Mouse (Mus musculus) forebrain, postnatal 0 days (tissue): ENCODE data around the gene Syt2. TPM values are rescaled to one million over a fixed set of nuclear protein-coding genes. Genes with fewer than 3 reads are reported as not detected.

Experiments
- ATAC-seq: fragments of 200-750 bp; cut with Nextera tagmentation; 2 replicates; pipeline ENCODE4 v1.8.0; 2017; ENCODE audit warnings: mild to moderate bottlenecking, moderate library complexity
- DNase-seq: peaks from one replicate; pipeline ENCODE4 v3.0.0-alpha.2; 2015
- H3K27ac ChIP-seq: fragments of 300-500 bp; sonication (generic); 2 replicates; pipeline ENCODE4 v1.5.1; 2014; ENCODE audit warnings: low read depth, mild to moderate bottlenecking, antibody characterized with exemption, low read length, moderate library complexity, mixed read lengths
- H3K27me3 ChIP-seq: fragments of 300-500 bp; sonication (generic); 2 replicates; pipeline ENCODE4 v1.6.1; 2014; ENCODE audit warnings: mild to moderate bottlenecking, low read length, mixed read lengths; ENCODE audit not compliant: insufficient read depth
- H3K36me3 ChIP-seq: fragments of 300-500 bp; sonication (generic); 2 replicates; pipeline ENCODE4 v1.6.1; 2014; ENCODE audit warnings: mild to moderate bottlenecking, moderate library complexity; ENCODE audit not compliant: insufficient read depth
- H3K4me1 ChIP-seq: fragments of 300-500 bp; sonication (generic); 2 replicates; pipeline ENCODE4 v1.6.1; 2014; ENCODE audit warnings: antibody characterized with exemption; ENCODE audit not compliant: insufficient read depth
- H3K4me2 ChIP-seq: fragments of 300-500 bp; sonication (generic); 2 replicates; pipeline ENCODE4 v1.6.1; 2014; ENCODE audit warnings: low read depth, mild to moderate bottlenecking, moderate library complexity
- H3K4me3 ChIP-seq: fragments of 300-500 bp; sonication (generic); 2 replicates; pipeline ENCODE4 v1.5.1; 2014; ENCODE audit warnings: low read depth, low read length, mixed read lengths
- H3K9ac ChIP-seq: fragments of 300-500 bp; sonication (generic); 2 replicates; pipeline ENCODE4 v1.6.1; 2014; ENCODE audit warnings: mild to moderate bottlenecking
- H3K9me3 ChIP-seq: fragments of 300-500 bp; sonication (generic); 2 replicates; pipeline ENCODE4 v1.6.1; 2016; ENCODE audit warnings: low read length
- CTCF ChIP-seq: sonication (generic); IDR thresholded peaks from 2 replicates; pipeline ENCODE4 v1.5.1; 2016; ENCODE audit warnings: antibody characterized with exemption, control low read depth, low read depth
- WGBS: fragments of 180-500 bp; shearing (Covaris S2); extraction: QIAGEN DNeasy Blood & Tissue Kit; methylation state at CpG from one replicate; pipeline ENCODE4 v1.1.7; 2014; 5-methylcytosine and 5-hydroxymethylcytosine counted together
- polyA plus RNA-seq: library from polyadenylated mRNA; unstranded; fragments of >200 nt; fragmentation: Nextera tagmentation; extraction: Ambion mirVana; gene quantifications from 2 replicates; pipeline ENCODE4 v1.2.1, GENCODE M21; 2015
- total RNA-seq: library from RNA; depleted of rRNA; stranded (reverse); fragments of >200 nt; gene quantifications from 2 replicates; pipeline ENCODE4 v1.2.3, GENCODE M21; 2014

Gene Syt2
- total and polyA plus RNA-seq, 2 experiments from 2014 or later = 1.3 to 1.6 TPM

DNA sequence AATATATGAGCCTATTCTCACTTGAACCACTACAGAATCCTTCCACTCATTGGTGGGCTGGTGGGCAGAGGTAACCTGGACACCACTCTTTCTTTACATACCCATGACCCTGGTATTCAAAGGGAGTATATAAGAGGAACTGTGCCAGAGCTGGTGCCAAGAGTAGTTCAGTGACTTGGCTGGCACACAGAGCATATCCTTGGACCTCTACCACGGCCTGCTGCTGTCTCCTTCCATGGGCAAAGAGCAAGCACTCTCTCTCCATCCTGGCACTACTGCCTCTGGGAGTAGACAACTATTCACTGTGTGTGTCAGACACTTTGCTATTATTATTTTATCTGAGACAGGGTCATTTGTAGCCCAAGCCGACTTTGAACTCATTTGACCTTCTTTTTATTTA lies 49.8 kb downstream of the Syt2 start:
- Histone ChIP-seq H3K27ac (no peak overlapping the region), H3K4me2 (no peak overlapping the region), H3K9me3 (no peaks in the 10 kb centered on the region), H3K36me3 (no peaks in the 10 kb centered on the region), H3K4me1 (no peaks in the 10 kb centered on the region), H3K4me3 (no peak overlapping the region), H3K27me3 (no peaks in the 10 kb centered on the region), H3K9ac (no peak overlapping the region)
- 65% methylated on average over 2 of the region's 2 CpGs for WGBS
- TF ChIP-seq CTCF = no peak
- no peak for ATAC-seq
- DNase-seq = no peak

GRCm38 (mm10) chr1:134697073-134697472 lies 50.6 kb downstream of the Syt2 start:
- H3K4me2 ChIP-seq = no peak overlapping the region
- no peaks in the 10 kb centered on the region for H3K36me3 ChIP-seq
- no peaks in the 10 kb centered on the region for H3K27me3 ChIP-seq
- 89% methylated on average over 4 of the region's 4 CpGs for WGBS
- no peaks in the 10 kb centered on the region for H3K9me3 ChIP-seq
- H3K4me3 ChIP-seq = no peak overlapping the region
- H3K9ac ChIP-seq = no peak overlapping the region
- TF ChIP-seq CTCF = no peak
- H3K27ac ChIP-seq = no peak overlapping the region
- no peaks in the 10 kb centered on the region for H3K4me1 ChIP-seq
- DNase-seq (no peak), ATAC-seq (no peak)

- Histone ChIP-seq H3K27me3 (no peaks in the 10 kb centered on the region), H3K4me2 (no peak overlapping the region), H3K4me1 (no peaks in the 10 kb centered on the region), H3K4me3 (no peak overlapping the region), H3K27ac (no peak overlapping the region), H3K9ac (no peak overlapping the region), H3K36me3 (no peaks in the 10 kb centered on the region), H3K9me3 (no peaks in the 10 kb centered on the region)
- TF ChIP-seq CTCF = no peak
- 84% methylated on average over 17 of the region's 17 CpGs for WGBS
- ATAC-seq = no peak
- no peak for DNase-seq
Measured at GRCm38 (mm10) chr1:134697522-134698250, 51.2 kb downstream of the Syt2 start.

DNA sequence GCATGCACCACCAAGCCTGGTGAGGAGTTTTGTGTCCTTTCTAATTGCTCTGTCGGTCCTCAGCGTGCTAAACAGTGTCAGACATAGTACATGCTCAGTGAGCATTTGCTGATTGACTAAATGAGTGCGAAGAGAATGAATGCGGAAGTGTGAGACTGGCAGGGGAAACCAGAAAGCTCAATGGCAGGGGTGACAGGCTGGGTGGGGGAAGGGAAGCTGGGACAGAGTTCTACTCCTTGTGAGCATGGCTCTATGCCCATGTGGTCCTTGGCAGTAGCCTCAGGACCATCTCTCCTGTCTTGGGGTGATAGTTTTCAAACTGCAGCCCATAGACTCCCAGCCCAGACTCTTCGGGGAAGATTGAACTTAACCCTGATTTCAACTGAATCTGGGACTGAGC lies 52.0 kb downstream of the Syt2 start:
- no peak overlapping the region for H3K4me2 ChIP-seq
- 40% methylated on average over 5 of the region's 5 CpGs for WGBS
- H3K36me3 ChIP-seq = no peaks in the 10 kb centered on the region
- H3K27ac ChIP-seq = no peak overlapping the region
- H3K4me1 ChIP-seq = no peaks in the 10 kb centered on the region
- H3K4me3 ChIP-seq = no peak overlapping the region
- no peaks in the 10 kb centered on the region for H3K9me3 ChIP-seq
- DNase-seq (no peak), ATAC-seq (no peak)
- H3K27me3 ChIP-seq = no peaks in the 10 kb centered on the region
- no peak for TF ChIP-seq CTCF
- H3K9ac ChIP-seq = no peak overlapping the region

- ATAC-seq = no peak
- TF ChIP-seq CTCF = no peak
Measured at GRCm38 (mm10) chr1:134699390-134699789, 52.9 kb downstream of the Syt2 start.

DNA sequence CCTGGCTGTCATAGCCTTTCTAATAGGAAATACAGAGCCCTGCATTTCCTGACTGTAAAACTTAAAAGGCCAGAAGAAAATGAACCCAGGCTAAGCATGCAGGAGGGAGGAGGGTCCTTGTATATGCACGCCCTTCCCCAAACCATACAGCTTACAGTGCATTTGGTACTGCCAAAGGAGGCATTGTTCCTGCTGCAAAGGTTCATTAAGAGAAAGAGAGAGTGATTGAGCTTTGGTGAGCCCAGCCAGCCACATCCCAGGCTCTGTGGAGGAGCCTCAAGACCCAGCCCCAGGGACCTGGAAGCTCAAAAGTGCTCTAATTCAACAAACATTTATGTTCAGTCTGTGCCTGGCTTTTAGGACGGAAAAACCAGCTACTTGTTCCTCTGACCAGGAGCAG lies 53.7 kb downstream of the Syt2 start:
- Histone ChIP-seq H3K9me3 (no peaks in the 10 kb centered on the region), H3K9ac (no peak overlapping the region), H3K4me2 (no peak overlapping the region), H3K4me1 (no peaks in the 10 kb centered on the region), H3K27ac (no peak overlapping the region), H3K27me3 (no peaks in the 10 kb centered on the region), H3K36me3 (no peaks in the 10 kb centered on the region), H3K4me3 (no peak overlapping the region)
- no peak for TF ChIP-seq CTCF
- WGBS = 28% methylated on average over 2 of the region's 2 CpGs
- ATAC-seq = no peak
- DNase-seq = no peak

More at GRCm38 (mm10) chr1:134699390-134699789, 52.9 kb downstream of the Syt2 start:
- H3K4me1 ChIP-seq = no peaks in the 10 kb centered on the region
- H3K36me3 ChIP-seq = no peaks in the 10 kb centered on the region
- H3K9me3 ChIP-seq = no peaks in the 10 kb centered on the region
- no peak overlapping the region for H3K4me3 ChIP-seq
- H3K9ac ChIP-seq = no peak overlapping the region
- H3K4me2 ChIP-seq = no peak overlapping the region
- H3K27ac ChIP-seq = no peak overlapping the region
- no peak for DNase-seq
- H3K27me3 ChIP-seq = no peaks in the 10 kb centered on the region
- 52% methylated on average over 9 of the region's 9 CpGs for WGBS

DNA sequence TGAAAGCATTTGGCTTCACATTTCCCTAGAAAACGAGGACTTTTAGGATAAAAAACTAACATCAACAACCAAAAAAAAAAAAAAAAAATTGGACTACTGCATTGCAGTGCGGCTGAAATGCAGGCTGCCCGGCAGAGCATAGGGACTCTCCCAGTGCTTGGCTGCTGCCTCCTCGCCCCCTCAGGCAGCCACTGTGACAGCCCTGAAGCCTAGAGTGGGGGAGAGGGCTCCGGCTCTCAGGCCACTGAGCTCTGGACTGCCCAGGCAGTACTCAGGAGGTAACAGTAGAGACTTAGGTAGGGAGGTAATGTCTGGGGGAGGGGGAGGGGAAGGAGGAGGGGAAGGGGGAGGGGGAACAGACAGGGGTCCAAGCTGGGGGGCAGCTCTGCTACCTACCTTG lies 54.2 kb downstream of the Syt2 start:
- no peak for DNase-seq
- ATAC-seq = no peak
- 19% methylated on average over 5 of the region's 5 CpGs for WGBS
- no peak overlapping the region for H3K4me3 ChIP-seq
- H3K9me3 ChIP-seq = no peaks in the 10 kb centered on the region
- no peaks in the 10 kb centered on the region for H3K27me3 ChIP-seq
- H3K36me3 ChIP-seq = no peaks in the 10 kb centered on the region
- no peak for TF ChIP-seq CTCF
- H3K4me2 ChIP-seq = no peak overlapping the region
- H3K9ac ChIP-seq = no peak overlapping the region
- H3K27ac ChIP-seq = no peak overlapping the region
- no peaks in the 10 kb centered on the region for H3K4me1 ChIP-seq

DNA sequence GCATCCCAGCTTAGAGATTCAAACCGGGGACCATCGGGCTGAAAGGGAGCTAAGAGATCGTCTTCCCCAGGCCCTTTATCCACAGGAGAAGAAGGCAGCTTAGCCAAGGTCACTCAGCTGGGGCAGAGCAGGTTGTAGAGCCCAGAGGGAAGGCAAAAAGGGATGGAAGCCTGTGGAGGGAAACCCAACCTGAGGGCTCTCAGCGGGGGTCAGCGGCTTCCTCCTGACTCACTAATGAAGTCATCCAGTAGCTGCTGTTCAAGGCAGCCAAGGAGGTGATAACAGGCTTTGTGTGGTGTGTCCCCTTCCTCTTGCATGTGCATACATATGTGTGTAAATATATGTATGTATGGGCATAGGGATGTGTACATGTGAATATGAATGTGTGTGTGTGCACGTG lies 54.7 kb downstream of the Syt2 start:
- Histone ChIP-seq H3K4me2 (no peak overlapping the region), H3K9me3 (no peaks in the 10 kb centered on the region), H3K9ac (no peak overlapping the region), H3K4me1 (no peaks in the 10 kb centered on the region), H3K27me3 (no peaks in the 10 kb centered on the region), H3K4me3 (no peak overlapping the region), H3K36me3 (no peaks in the 10 kb centered on the region), H3K27ac (no peak overlapping the region)
- WGBS = 27% methylated on average over 6 of the region's 6 CpGs
- ATAC-seq = no peak
- DNase-seq = no peak
- TF ChIP-seq CTCF = no peak
